Mouse (Mus musculus) liver, postnatal 0 days (tissue): ENCODE measurements around the gene Gsto1. TPM values are rescaled to one million over a fixed set of nuclear protein-coding genes. Genes with fewer than 3 reads are reported as not detected.
A peak's percentile ranks its signal among the peaks of the same experiment; 100 is the strongest.

Experiments
- ATAC-seq: fragments of 200-750 bp; cut with Nextera tagmentation; 2 replicates; pipeline ENCODE4 v1.8.0; 2017; ENCODE audit warnings: mild to moderate bottlenecking, moderate library complexity
- DNase-seq: peaks from one replicate; pipeline ENCODE4 v3.0.0-alpha.2; 2016
- H3K27ac ChIP-seq: fragments of 300-500 bp; sonication (generic); 2 replicates; pipeline ENCODE4 v1.5.1; 2014; ENCODE audit warnings: antibody characterized with exemption, moderate library complexity, mild to moderate bottlenecking, low read depth
- H3K27me3 ChIP-seq: fragments of 300-500 bp; sonication (generic); 2 replicates; pipeline ENCODE4 v1.6.1; 2014; ENCODE audit warnings: low read length, control low read depth, mixed read lengths; ENCODE audit not compliant: insufficient read depth
- H3K36me3 ChIP-seq: fragments of 300-500 bp; sonication (generic); replicated peaks from 2 replicates; pipeline ENCODE4 v1.6.1; 2014; ENCODE audit warnings: mild to moderate bottlenecking, control low read depth, low read length, moderate library complexity, mixed read lengths; ENCODE audit not compliant: insufficient read depth
- H3K4me1 ChIP-seq: fragments of 300-500 bp; sonication (generic); 2 replicates; pipeline ENCODE4 v1.6.1; 2014; ENCODE audit warnings: antibody characterized with exemption, mild to moderate bottlenecking, control low read depth; ENCODE audit not compliant: insufficient read depth
- H3K4me2 ChIP-seq: fragments of 300-500 bp; sonication (generic); 2 replicates; pipeline ENCODE4 v1.6.1; 2014; ENCODE audit warnings: low read depth, mild to moderate bottlenecking, low read length, moderate library complexity, mixed read lengths
- H3K4me3 ChIP-seq: fragments of 300-500 bp; sonication (generic); 2 replicates; pipeline ENCODE4 v1.5.1; 2014; ENCODE audit warnings: low read depth, low read length
- H3K9ac ChIP-seq: fragments of 300-500 bp; sonication (generic); replicated peaks from 2 replicates; pipeline ENCODE4 v1.6.1; 2014; ENCODE audit warnings: mild to moderate bottlenecking, moderate library complexity
- H3K9me3 ChIP-seq: fragments of 300-500 bp; sonication (generic); 2 replicates; pipeline ENCODE4 v1.6.1; 2016; ENCODE audit warnings: mild to moderate bottlenecking, control low read depth, low read length, mixed read lengths
- CTCF ChIP-seq: sonication (generic); IDR thresholded peaks from 2 replicates; pipeline ENCODE4 v1.5.1; 2016; ENCODE audit warnings: antibody characterized with exemption, low read depth
- EP300 ChIP-seq: IDR thresholded peaks from 2 replicates; pipeline ENCODE4 v1.6.1; 2016; ENCODE audit warnings: antibody characterized with exemption, low read depth, mild to moderate bottlenecking
- WGBS: fragments of 180-500 bp; shearing (Covaris S2); extraction: QIAGEN DNeasy Blood & Tissue Kit; methylation state at CpG from one replicate; pipeline ENCODE4 v1.1.7; 2014; ENCODE audit not compliant: insufficient replicate concordance; 5-methylcytosine and 5-hydroxymethylcytosine counted together
- polyA plus RNA-seq: library from polyadenylated mRNA; unstranded; fragments of >200 nt; fragmentation: Nextera tagmentation; extraction: Ambion mirVana; gene quantifications from 2 replicates; pipeline ENCODE4 v1.2.1, GENCODE M21; 2015

Gsto1 gene
- polyA plus RNA-seq, 1 experiment from 2014 or later = 151 TPM

GRCm38 (mm10) chr19:47902316-47903201, 47.8 kb downstream of the Gsto1 start:
- Histone ChIP-seq H3K4me3 (no peak overlapping the region), H3K4me2 (no peak overlapping the region), H3K4me1 (peaks cover 9% of the 10 kb centered on the region), H3K27ac (no peak overlapping the region), H3K9ac (no peak overlapping the region), H3K27me3 (no peaks in the 10 kb centered on the region), H3K36me3 (no peaks in the 10 kb centered on the region), H3K9me3 (no peaks in the 10 kb centered on the region)
- DNase-seq (no peak), ATAC-seq (no peak)
- TF ChIP-seq EP300 (no peak), CTCF (no peak)
- 66% methylated on average over 13 of the region's 13 CpGs for WGBS

- DNase-seq (no peak), ATAC-seq (no peak)
- no peak overlapping the region for H3K27ac ChIP-seq
- WGBS = 75% methylated on average over 4 of the region's 4 CpGs
- H3K36me3 ChIP-seq = no peaks in the 10 kb centered on the region
- H3K9me3 ChIP-seq = no peaks in the 10 kb centered on the region
- no peak overlapping the region for H3K4me3 ChIP-seq
- peaks cover 12% of the 10 kb centered on the region for H3K4me1 ChIP-seq
- H3K27me3 ChIP-seq = no peaks in the 10 kb centered on the region
- H3K4me2 ChIP-seq = no peak overlapping the region
- TF ChIP-seq EP300 (no peak), CTCF (no peak)
- no peak overlapping the region for H3K9ac ChIP-seq
These were observed 48.9 kb downstream of the Gsto1 start for GRCm38 (mm10) chr19:47903679-47904078.

GRCm38 (mm10) chr19:47905081-47905480, 50.3 kb downstream of the Gsto1 start:
- no peaks in the 10 kb centered on the region for H3K36me3 ChIP-seq
- H3K4me2 ChIP-seq = no peak overlapping the region
- WGBS = 71% methylated on average over 4 of the region's 4 CpGs
- peak overlapping the region; percentile 55 for H3K27ac ChIP-seq
- peaks cover 21% of the 10 kb centered on the region for H3K4me1 ChIP-seq
- no peaks in the 10 kb centered on the region for H3K9me3 ChIP-seq
- DNase-seq (no peak), ATAC-seq (no peak)
- H3K4me3 ChIP-seq = no peak overlapping the region
- H3K27me3 ChIP-seq = no peaks in the 10 kb centered on the region
- TF ChIP-seq EP300 = no peak
- no peak for TF ChIP-seq CTCF
- no peak overlapping the region for H3K9ac ChIP-seq

GRCm38 (mm10) chr19:47905603-47906002, 50.8 kb downstream of the Gsto1 start:
- no peak for TF ChIP-seq EP300
- TF ChIP-seq CTCF = no peak
- Histone ChIP-seq H3K36me3 (no peaks in the 10 kb centered on the region), H3K9me3 (no peaks in the 10 kb centered on the region), H3K9ac (no peak overlapping the region), H3K27me3 (no peaks in the 10 kb centered on the region), H3K27ac (peak overlapping the region; percentile 55), H3K4me3 (no peak overlapping the region), H3K4me2 (no peak overlapping the region), H3K4me1 (peaks cover 18% of the 10 kb centered on the region)
- peak; percentile 34; the same call in 1 of the 2 replicates for ATAC-seq
- DNase-seq = peak; percentile 46
- 65% methylated on average over 5 of the region's 5 CpGs for WGBS

GRCm38 (mm10) chr19:47907596-47907995, 52.8 kb downstream of the Gsto1 start:
- Histone ChIP-seq H3K4me2 (no peak overlapping the region), H3K27ac (no peak overlapping the region), H3K4me3 (no peak overlapping the region), H3K9me3 (no peaks in the 10 kb centered on the region), H3K27me3 (no peaks in the 10 kb centered on the region), H3K9ac (no peak overlapping the region), H3K4me1 (peaks cover 18% of the 10 kb centered on the region), H3K36me3 (peaks cover 4% of the 10 kb centered on the region; the same call in 1 of the 2 replicates)
- 0 out of 2 replicates have a peak, but pooled peaks have one; percentile 13 for ATAC-seq
- WGBS = 84% methylated on average over 9 of the region's 9 CpGs
- no peak for DNase-seq
- peak; percentile 43; the same call in 1 of the 2 replicates for TF ChIP-seq EP300
- no peak for TF ChIP-seq CTCF

GRCm38 (mm10) chr19:47908961-47909371, 54.2 kb downstream of the Gsto1 start:
- ATAC-seq (no peak), DNase-seq (no peak)
- H3K4me1 ChIP-seq = peaks cover 16% of the 10 kb centered on the region
- WGBS = 32% methylated on average over 6 of the region's 6 CpGs
- H3K4me3 ChIP-seq = no peak overlapping the region
- TF ChIP-seq EP300 (no peak), CTCF (no peak)
- H3K36me3 ChIP-seq = peaks cover 8% of the 10 kb centered on the region; the same call in 1 of the 2 replicates
- no peaks in the 10 kb centered on the region for H3K27me3 ChIP-seq
- no peak overlapping the region for H3K9ac ChIP-seq
- no peaks in the 10 kb centered on the region for H3K9me3 ChIP-seq
- no peak overlapping the region; the same call in 1 of the 2 replicates for H3K4me2 ChIP-seq
- no peak overlapping the region for H3K27ac ChIP-seq
